Mouse (Mus musculus): ENCODE data around the gene Gm49510. TPM values are rescaled to one million over a fixed set of nuclear protein-coding genes. Genes with fewer than 3 reads are reported as not detected.

Gm49510 gene
- polyA plus RNA-seq, 1 experiment from 2014 or later = 0.47 TPM

GRCm38 (mm10) chr15:78915660-78916017 is 16.2 kb downstream of the Gm49510 start:
- peak overlapping the region; percentile 94 for H3K4me2 ChIP-seq
- peak overlapping the region; percentile 65 for H3K4me3 ChIP-seq
- no peak for ATAC-seq (ENCODE audit: insufficient number of reproducible peaks, low FRiP score)

DNA sequence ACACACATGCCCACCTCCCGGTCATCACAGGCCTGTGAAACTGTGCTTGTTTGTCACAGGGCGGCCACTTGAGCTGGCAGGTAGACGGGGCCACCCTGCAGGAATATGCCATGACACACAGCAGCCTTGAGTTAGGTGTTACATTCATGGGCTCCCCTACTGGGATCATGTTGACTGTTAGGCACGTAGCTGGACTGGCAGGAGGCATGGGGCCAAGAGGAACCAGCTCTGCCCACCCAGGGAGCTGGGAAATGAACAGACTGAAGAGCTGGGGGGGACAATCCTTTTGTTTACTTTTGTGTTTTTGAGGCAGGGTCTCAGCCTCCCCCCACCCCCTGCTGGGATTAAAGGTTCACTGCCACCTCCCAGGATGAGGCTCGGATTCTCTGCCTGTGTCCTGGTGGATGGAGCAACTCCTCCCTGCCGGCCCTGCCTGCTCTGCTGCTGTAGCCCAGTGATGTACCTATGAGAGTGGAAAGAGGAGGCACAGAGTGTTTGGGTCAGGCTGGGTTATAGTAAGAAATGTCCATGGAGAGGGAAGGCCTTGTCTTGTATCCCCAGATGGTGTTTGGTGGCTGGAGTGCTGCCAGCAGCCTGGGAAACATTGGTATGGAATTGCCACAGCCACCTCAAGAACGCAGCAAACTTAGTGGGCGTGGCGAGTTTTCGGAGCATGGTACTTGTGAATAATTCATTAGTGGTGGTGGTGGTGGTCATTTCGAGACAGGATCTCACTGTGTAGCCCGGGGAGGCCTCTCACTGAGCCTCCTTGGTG is 16.8 kb downstream of the Gm49510 start:
- Histone ChIP-seq H3K27me3 (replicated peaks) (no peaks in the 10 kb centered on the region), H3K27ac (ENCODE audit: poor library complexity, severe bottlenecking) (no peak overlapping the region), H3K4me3 (peak overlapping the region; percentile 65), H3K9ac (peak overlapping the region; percentile 53), H3K4me1 (replicated peaks) (peaks cover 33% of the 10 kb centered on the region), H3K36me3 (peaks cover 22% of the 10 kb centered on the region), H3K4me2 (peak overlapping the region; percentile 94), H3K9me3 (replicated peaks) (no peaks in the 10 kb centered on the region)
- ATAC-seq (ENCODE audit: insufficient number of reproducible peaks, low FRiP score) = no peak
- WGBS = 65% methylated on average over 12 of the region's 12 CpGs

More at GRCm38 (mm10) chr15:78915660-78916017, 16.2 kb downstream of the Gm49510 start:
- no peak overlapping the region for H3K27ac ChIP-seq (ENCODE audit: poor library complexity, severe bottlenecking)
- H3K9me3 ChIP-seq (replicated peaks) = no peaks in the 10 kb centered on the region
- H3K9ac ChIP-seq = no peak overlapping the region
- peaks cover 28% of the 10 kb centered on the region for H3K36me3 ChIP-seq
- H3K27me3 ChIP-seq (replicated peaks) = no peaks in the 10 kb centered on the region
- WGBS = 5% methylated on average over 8 of the region's 8 CpGs
- H3K4me1 ChIP-seq (replicated peaks) = peaks cover 33% of the 10 kb centered on the region

DNA sequence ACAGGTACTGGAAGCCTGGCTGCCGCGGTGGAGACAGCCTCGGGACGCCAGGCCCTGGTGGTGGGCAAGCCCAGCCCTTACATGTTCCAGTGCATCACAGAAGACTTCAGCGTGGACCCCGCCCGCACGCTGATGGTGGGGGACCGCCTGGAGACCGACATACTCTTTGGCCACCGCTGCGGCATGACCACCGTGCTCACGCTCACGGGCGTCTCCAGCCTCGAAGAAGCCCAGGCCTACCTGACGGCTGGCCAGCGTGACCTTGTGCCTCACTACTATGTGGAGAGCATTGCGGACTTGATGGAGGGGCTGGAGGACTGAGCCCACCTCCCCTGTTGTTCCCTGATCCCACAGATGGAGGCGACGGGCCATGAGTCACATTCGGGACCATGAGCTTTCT is 18.7 kb downstream of the Gm49510 start:
- H3K27me3 ChIP-seq (replicated peaks) = no peaks in the 10 kb centered on the region
- 90% methylated on average over 23 of the region's 23 CpGs for WGBS
- no peak overlapping the region for H3K4me3 ChIP-seq
- 0 out of 2 replicates have a peak overlapping the region, but pooled peaks have one; percentile 0 for H3K9ac ChIP-seq
- H3K9me3 ChIP-seq (replicated peaks) = no peaks in the 10 kb centered on the region
- peaks cover 33% of the 10 kb centered on the region for H3K4me1 ChIP-seq (replicated peaks)
- H3K4me2 ChIP-seq = no peak overlapping the region
- H3K36me3 ChIP-seq = peaks cover 15% of the 10 kb centered on the region
- no peak overlapping the region for H3K27ac ChIP-seq (ENCODE audit: poor library complexity, severe bottlenecking)
- ATAC-seq (ENCODE audit: insufficient number of reproducible peaks, low FRiP score) = no peak

DNA sequence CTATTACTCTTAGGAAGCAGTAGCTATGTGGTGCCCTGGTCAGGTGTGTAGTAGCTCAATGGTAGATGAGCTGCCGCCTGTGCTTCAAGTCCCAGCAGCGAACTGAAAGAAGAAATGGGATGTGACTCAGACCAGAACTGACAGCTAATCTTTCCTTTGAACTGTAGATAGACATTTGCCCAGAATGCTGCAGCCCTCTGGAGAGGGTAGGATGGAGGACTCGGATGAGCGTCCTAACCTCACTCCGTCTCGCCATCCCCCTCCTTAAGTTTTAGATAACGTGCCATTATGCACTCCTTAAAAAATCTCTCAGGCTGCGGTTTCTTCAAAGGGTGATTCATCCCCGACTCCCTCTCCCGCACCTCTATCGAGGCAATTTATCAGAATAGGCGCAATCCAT is 20.4 kb downstream of the Gm49510 start:
- WGBS = 56% methylated on average over 12 of the region's 12 CpGs
- H3K27ac ChIP-seq (ENCODE audit: poor library complexity, severe bottlenecking) = no peak overlapping the region
- ATAC-seq (ENCODE audit: insufficient number of reproducible peaks, low FRiP score) = no peak
- H3K4me1 ChIP-seq (replicated peaks) = peaks cover 29% of the 10 kb centered on the region
- no peaks in the 10 kb centered on the region for H3K27me3 ChIP-seq (replicated peaks)
- H3K36me3 ChIP-seq = peaks cover 15% of the 10 kb centered on the region
- H3K9ac ChIP-seq = no peak overlapping the region
- no peaks in the 10 kb centered on the region for H3K9me3 ChIP-seq (replicated peaks)
- no peak overlapping the region for H3K4me3 ChIP-seq
- H3K4me2 ChIP-seq = no peak overlapping the region

DNA sequence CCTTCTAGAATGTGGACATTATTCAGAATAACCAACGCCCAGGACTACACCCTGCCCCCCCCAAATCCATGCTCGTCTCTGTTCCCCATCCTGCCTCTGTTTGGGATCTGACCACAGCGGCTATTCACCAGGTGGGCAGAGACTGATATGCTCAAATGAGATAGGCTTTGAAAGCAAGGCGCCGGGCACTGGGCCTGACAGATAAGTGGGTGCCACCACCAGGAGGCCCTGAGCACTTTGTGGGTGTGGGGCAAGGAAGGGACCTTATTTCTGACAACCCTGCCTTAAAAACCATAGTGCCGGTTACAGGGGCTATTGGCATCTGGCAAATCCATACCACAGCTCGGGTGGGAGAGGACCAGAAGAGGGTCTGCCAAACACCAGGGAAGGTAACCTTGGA is 23.2 kb downstream of the Gm49510 start:
- peak; percentile 34; the same call in 1 of the 2 replicates for ATAC-seq (ENCODE audit: insufficient number of reproducible peaks, low FRiP score)
- H3K36me3 ChIP-seq = peaks cover 12% of the 10 kb centered on the region
- 72% methylated on average over 7 of the region's 7 CpGs for WGBS
- H3K9ac ChIP-seq = no peak overlapping the region
- H3K9me3 ChIP-seq (replicated peaks) = no peaks in the 10 kb centered on the region
- no peak overlapping the region for H3K4me2 ChIP-seq
- H3K27ac ChIP-seq (ENCODE audit: poor library complexity, severe bottlenecking) = no peak overlapping the region
- H3K27me3 ChIP-seq (replicated peaks) = no peaks in the 10 kb centered on the region
- H3K4me1 ChIP-seq (replicated peaks) = peaks cover 37% of the 10 kb centered on the region
- no peak overlapping the region for H3K4me3 ChIP-seq

DNA sequence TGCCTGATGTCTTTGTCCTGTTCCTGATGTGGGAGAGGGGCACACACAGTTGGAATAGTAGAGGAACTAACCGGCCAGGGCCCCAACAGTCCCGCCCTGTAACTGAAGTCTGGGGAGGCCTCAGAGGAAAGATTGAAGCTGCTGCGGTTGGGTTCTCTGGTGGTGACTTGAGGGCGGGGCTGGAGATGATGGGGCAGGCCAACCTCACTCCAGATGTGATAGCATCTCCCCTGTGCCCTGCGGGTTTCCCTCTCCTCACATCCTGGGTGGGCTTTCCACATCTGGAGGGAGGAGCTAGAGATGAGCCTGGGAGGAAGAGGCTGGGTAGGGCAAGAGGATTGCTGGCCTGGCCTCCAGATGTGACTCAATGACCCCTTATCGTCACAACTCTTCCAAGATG is 24.1 kb downstream of the Gm49510 start:
- H3K36me3 ChIP-seq = peaks cover 7% of the 10 kb centered on the region
- no peaks in the 10 kb centered on the region for H3K27me3 ChIP-seq (replicated peaks)
- H3K27ac ChIP-seq (ENCODE audit: poor library complexity, severe bottlenecking) = no peak overlapping the region
- no peak for ATAC-seq (ENCODE audit: insufficient number of reproducible peaks, low FRiP score)
- 56% methylated on average over 6 of the region's 6 CpGs for WGBS
- H3K4me2 ChIP-seq = no peak overlapping the region
- no peaks in the 10 kb centered on the region for H3K9me3 ChIP-seq (replicated peaks)
- H3K4me1 ChIP-seq (replicated peaks) = peaks cover 41% of the 10 kb centered on the region
- H3K9ac ChIP-seq = no peak overlapping the region
- no peak overlapping the region for H3K4me3 ChIP-seq

- H3K4me2 ChIP-seq = no peak overlapping the region
- no peaks in the 10 kb centered on the region for H3K9me3 ChIP-seq (replicated peaks)
- H3K4me1 ChIP-seq (replicated peaks) = peaks cover 36% of the 10 kb centered on the region
- peak overlapping the region; percentile 61; the same call in 1 of the 2 replicates for H3K9ac ChIP-seq
- WGBS = 30% methylated on average over 8 of the region's 8 CpGs
- no peak overlapping the region for H3K4me3 ChIP-seq
- no peaks in the 10 kb centered on the region for H3K27me3 ChIP-seq (replicated peaks)
- peak overlapping the region; percentile 96 for H3K27ac ChIP-seq (ENCODE audit: poor library complexity, severe bottlenecking)
- peaks cover 11% of the 10 kb centered on the region for H3K36me3 ChIP-seq
- no peak for ATAC-seq (ENCODE audit: insufficient number of reproducible peaks, low FRiP score)
Observed at GRCm38 (mm10) chr15:78925129-78925528, 25.7 kb downstream of the Gm49510 start.

DNA sequence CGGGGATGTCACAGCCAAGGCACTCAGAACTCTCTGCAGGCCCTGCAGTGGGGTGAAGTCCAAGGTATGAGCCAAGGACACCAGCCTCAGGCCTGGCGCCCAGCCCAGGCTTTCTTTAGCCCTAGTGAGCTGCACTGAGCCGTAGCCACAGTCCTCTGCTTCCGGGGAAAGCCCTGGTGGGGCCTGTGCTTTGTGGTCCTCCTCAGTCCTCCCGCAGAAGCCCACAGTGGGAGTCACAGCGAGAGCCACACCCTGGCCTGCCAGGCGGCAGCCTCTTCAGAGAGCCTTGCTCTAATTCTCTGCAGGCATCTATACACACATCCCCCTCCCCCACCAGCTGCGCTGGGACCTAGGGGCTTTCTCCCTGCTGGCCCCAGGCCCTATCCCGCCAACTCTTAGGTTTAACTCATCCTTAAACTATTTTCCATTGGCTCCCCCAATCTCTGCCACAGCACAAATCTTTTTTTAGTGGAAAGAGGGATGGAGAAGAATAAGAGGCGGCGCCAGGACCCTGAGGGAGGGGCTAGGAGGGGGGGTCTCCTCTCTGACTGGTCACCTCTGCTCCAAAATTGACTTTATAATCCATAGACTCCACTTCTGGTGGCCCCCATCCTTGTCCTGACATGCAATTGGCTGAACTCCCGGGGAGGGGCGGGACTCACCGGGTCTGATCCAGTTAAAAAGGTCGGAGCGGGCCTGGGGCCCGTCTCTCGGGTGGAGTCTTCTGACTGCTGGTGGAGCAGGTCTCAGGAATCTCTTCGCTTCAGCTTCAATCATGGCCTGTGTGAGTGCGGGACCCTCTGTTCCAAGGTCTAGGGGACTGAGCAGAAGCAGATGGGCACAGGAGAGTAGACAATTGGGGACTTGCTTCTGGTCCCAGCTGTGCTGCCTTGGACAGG is 26.8 kb downstream of the Gm49510 start, which contains the start of gene Lgals1:
Gene Lgals1, plus strand, starts transcription at position 705 of the 899 bp plus-strand sequence.
- WGBS = 5% methylated on average over 20 of the region's 20 CpGs
- H3K4me1 ChIP-seq (replicated peaks) = peaks cover 40% of the 10 kb centered on the region

DNA sequence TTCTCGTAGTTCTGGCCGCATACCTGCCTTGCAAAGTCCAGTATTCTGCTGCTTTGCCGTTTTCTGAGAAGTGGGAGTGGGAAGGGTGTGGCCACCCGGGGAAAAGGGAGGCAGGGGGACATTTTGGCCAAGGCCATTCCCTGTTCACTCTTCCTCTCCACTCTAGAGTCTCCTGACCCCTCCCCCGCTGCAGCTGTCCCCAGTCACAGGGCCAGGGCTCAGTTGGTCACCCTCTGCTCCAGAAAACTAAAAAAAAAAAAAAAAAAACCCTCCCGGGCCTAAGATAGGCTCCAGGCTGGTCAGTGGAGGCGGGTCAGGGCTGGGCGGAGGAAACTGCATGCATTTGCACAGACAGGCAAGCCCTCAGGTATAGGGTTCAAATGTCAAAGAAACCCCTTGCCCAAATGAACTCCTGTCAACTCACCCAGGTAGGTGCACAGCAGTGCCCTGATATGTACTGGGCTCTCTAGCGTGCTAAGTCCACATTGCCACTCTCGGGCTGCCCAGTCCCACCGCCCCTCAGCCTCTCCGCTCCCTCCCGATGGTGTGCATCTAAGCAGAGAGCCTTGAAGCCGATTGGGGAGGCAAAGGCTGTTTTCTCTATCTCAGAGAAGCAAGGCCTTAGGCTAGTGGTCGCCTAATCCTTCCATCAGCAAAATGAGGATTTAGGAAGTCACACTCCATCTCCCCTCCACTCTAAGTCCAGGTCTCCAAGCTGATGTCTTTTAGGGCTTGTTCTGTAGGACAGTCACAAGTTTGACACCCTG is 27.7 kb downstream of the Gm49510 start:
- H3K27ac ChIP-seq (ENCODE audit: poor library complexity, severe bottlenecking) = peak overlapping the region; percentile 96
- peak overlapping the region; percentile 56 for H3K4me3 ChIP-seq
- peak overlapping the region; percentile 76 for H3K9ac ChIP-seq
- peaks cover 14% of the 10 kb centered on the region for H3K36me3 ChIP-seq
- H3K9me3 ChIP-seq (replicated peaks) = no peaks in the 10 kb centered on the region
- no peaks in the 10 kb centered on the region for H3K27me3 ChIP-seq (replicated peaks)
- WGBS = 13% methylated on average over 15 of the region's 15 CpGs
- peaks cover 42% of the 10 kb centered on the region for H3K4me1 ChIP-seq (replicated peaks)
- H3K4me2 ChIP-seq = peak overlapping the region; percentile 77
- no peak for ATAC-seq (ENCODE audit: insufficient number of reproducible peaks, low FRiP score)

More for the DNA sequence above, 26.8 kb downstream of the Gm49510 start, which contains the start of gene Lgals1:
- Histone ChIP-seq H3K9me3 (replicated peaks) (no peaks in the 10 kb centered on the region), H3K27ac (ENCODE audit: poor library complexity, severe bottlenecking) (peak within 1 kb of the TSS; percentile 96), H3K27me3 (replicated peaks) (no peaks in the 10 kb centered on the region), H3K9ac (peak within 1 kb of the TSS; percentile 76), H3K36me3 (peaks cover 14% of the 10 kb centered on the region), H3K4me2 (peak within 1 kb of the TSS; percentile 77), H3K4me3 (peak within 1 kb of the TSS; percentile 56)
- peak; percentile 81 for ATAC-seq (ENCODE audit: insufficient number of reproducible peaks, low FRiP score)

DNA sequence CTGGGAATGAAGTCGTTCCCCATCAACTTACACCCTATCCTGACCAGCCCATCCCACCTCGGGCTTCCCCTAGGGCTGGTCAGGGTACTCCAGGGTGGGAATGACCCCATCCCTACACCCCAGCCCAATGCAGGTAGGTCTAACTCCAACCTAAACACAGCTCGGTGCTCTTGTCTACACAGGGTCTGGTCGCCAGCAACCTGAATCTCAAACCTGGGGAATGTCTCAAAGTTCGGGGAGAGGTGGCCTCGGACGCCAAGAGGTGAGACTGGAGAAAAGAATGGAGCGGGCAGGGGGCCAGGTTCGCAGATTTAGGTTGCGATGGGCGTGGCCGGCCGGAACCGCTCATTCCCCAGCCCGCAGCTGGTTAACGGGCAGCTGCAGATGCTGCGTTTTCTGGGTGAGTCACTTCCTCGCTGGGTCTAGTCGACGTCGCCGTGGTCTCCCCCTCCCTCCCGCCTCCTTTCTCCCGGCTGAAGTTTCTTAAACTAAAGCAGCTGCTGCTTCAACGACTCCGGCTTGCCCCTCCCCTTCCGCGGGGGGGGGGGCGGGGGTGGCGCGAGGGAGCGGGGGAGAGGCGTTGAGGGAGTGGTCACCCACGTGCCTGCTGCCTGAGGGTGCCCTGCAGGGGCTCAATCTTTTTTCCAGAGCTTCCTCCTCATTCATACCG is 28.5 kb downstream of the Gm49510 start:
- peak; percentile 61 for ATAC-seq (ENCODE audit: insufficient number of reproducible peaks, low FRiP score)
- Histone ChIP-seq H3K27ac (ENCODE audit: poor library complexity, severe bottlenecking) (peak overlapping the region; percentile 96), H3K27me3 (replicated peaks) (no peaks in the 10 kb centered on the region), H3K9me3 (replicated peaks) (no peaks in the 10 kb centered on the region), H3K4me2 (peak overlapping the region; percentile 77), H3K4me1 (replicated peaks) (peaks cover 42% of the 10 kb centered on the region), H3K4me3 (peak overlapping the region; percentile 56), H3K36me3 (peaks cover 14% of the 10 kb centered on the region), H3K9ac (peak overlapping the region; percentile 76)
- under 1% methylated on average over 32 of the region's 35 CpGs for WGBS

Data from heart, embryonic 12.5 days (tissue).